Mouse (Mus musculus) ZHBTc4 (cell line): ENCODE results near the gene Hist1h1e.
A peak's percentile ranks its signal among the peaks of the same experiment; 100 is the strongest.

Source experiments
- DNase-seq: peaks from one replicate; pipeline ENCODE4 v3.0.0-alpha.2; 2011; ENCODE audit warnings: low read depth, low spot score

The Hist1h1e gene

GRCm38 (mm10) chr13:23622175-23622671 is at the start of gene Hist1h1e:
TSS of gene Hist1h1e (minus strand) at chr13:23622558.
- peak; percentile 85 for DNase-seq

GRCm38 (mm10) chr13:23662536-23662935 is 40.2 kb upstream of the Hist1h1e start:
- DNase-seq = peak; percentile 58

- DNase-seq = no peak
Observed at GRCm38 (mm10) chr13:23659636-23660366, 37.4 kb upstream of the Hist1h1e start.

- DNase-seq = peak; percentile 34
Observed at GRCm38 (mm10) chr13:23630653-23631052, 8.3 kb upstream of the Hist1h1e start.

- no peak for DNase-seq
Observed at GRCm38 (mm10) chr13:23622861-23623450, 598 bp upstream of the Hist1h1e start.

GRCm38 (mm10) chr13:23621532-23622174 is 705 bp downstream of the Hist1h1e start:
- DNase-seq = peak; percentile 91

GRCm38 (mm10) chr13:23620733-23621531 is 1.4 kb downstream of the Hist1h1e start, which contains the start of gene Hist1h2be:
TSS of gene Hist1h2be (minus strand) at chr13:23621124.
- DNase-seq = peak; percentile 88

- no peak for DNase-seq
Observed at GRCm38 (mm10) chr13:23620056-23620732, 2.2 kb downstream of the Hist1h1e start.

- no peak for DNase-seq
Observed at GRCm38 (mm10) chr13:23611638-23612037, 10.7 kb downstream of the Hist1h1e start.

GRCm38 (mm10) chr13:23610393-23610792 is 12.0 kb downstream of the Hist1h1e start:
- peak; percentile 40 for DNase-seq

- no peak for DNase-seq
Observed at GRCm38 (mm10) chr13:23609844-23610243, 12.5 kb downstream of the Hist1h1e start.

- DNase-seq = no peak
Observed at GRCm38 (mm10) chr13:23609209-23609608, 13.1 kb downstream of the Hist1h1e start.

GRCm38 (mm10) chr13:23605052-23605451 is 17.3 kb downstream of the Hist1h1e start:
- no peak for DNase-seq

GRCm38 (mm10) chr13:23604452-23604851 is 17.9 kb downstream of the Hist1h1e start:
- no peak for DNase-seq

- DNase-seq = no peak
Observed at GRCm38 (mm10) chr13:23603182-23603699, 19.1 kb downstream of the Hist1h1e start.

- DNase-seq = peak; percentile 78
Observed at GRCm38 (mm10) chr13:23597957-23598356, 24.4 kb downstream of the Hist1h1e start.

GRCm38 (mm10) chr13:23595622-23596372 is 26.6 kb downstream of the Hist1h1e start:
- DNase-seq = peak; percentile 62

GRCm38 (mm10) chr13:23595185-23595584 is 27.2 kb downstream of the Hist1h1e start:
- peak; percentile 23 for DNase-seq

GRCm38 (mm10) chr13:23593051-23593770 is 29.1 kb downstream of the Hist1h1e start:
- DNase-seq = no peak
